Mouse (Mus musculus) hindbrain, embryonic 15.5 days (tissue): ENCODE results near the gene Mtmr4. TPM values are rescaled to one million over a fixed set of nuclear protein-coding genes. Genes with fewer than 3 reads are reported as not detected.

Experiments used
- ATAC-seq: fragments of 200-750 bp; cut with Nextera tagmentation; 2 replicates; pipeline ENCODE4 v1.8.0; 2017; ENCODE audit warnings: low read depth, moderate number of reproducible peaks, moderate TSS enrichment; ENCODE audit not compliant: low FRiP score
- H3K27ac ChIP-seq: fragments of 300-500 bp; sonication (generic); replicated peaks from 2 replicates; pipeline ENCODE4 v1.5.1; 2015; ENCODE audit warnings: mild to moderate bottlenecking, inconsistent platforms
- H3K27me3 ChIP-seq: fragments of 300-500 bp; sonication (generic); 2 replicates; pipeline ENCODE4 v1.6.1; 2015; ENCODE audit warnings: control low read depth, inconsistent platforms
- H3K36me3 ChIP-seq: fragments of 300-500 bp; sonication (generic); 2 replicates; pipeline ENCODE4 v1.6.1; 2015; ENCODE audit warnings: control low read depth, inconsistent platforms
- H3K4me1 ChIP-seq: fragments of 300-500 bp; sonication (generic); replicated peaks from 2 replicates; pipeline ENCODE4 v1.6.1; 2015; ENCODE audit warnings: control low read depth, inconsistent platforms
- H3K4me2 ChIP-seq: fragments of 300-500 bp; sonication (generic); 2 replicates; pipeline ENCODE4 v1.6.1; 2015; ENCODE audit warnings: moderate library complexity, mild to moderate bottlenecking, inconsistent platforms
- H3K4me3 ChIP-seq: fragments of 300-500 bp; sonication (generic); 2 replicates; pipeline ENCODE4 v1.5.1; 2015; ENCODE audit warnings: mild to moderate bottlenecking, inconsistent platforms
- H3K9ac ChIP-seq: fragments of 300-500 bp; sonication (generic); 2 replicates; pipeline ENCODE4 v1.6.1; 2015; ENCODE audit warnings: inconsistent platforms
- H3K9me3 ChIP-seq: fragments of 300-500 bp; sonication (generic); 2 replicates; pipeline ENCODE4 v1.6.1; 2016; ENCODE audit warnings: control low read depth, inconsistent platforms
- WGBS: fragments of 180-500 bp; shearing (Covaris S2); methylation state at CpG from one replicate; pipeline ENCODE4 v1.1.7; 2015; 5-methylcytosine and 5-hydroxymethylcytosine counted together
- polyA plus RNA-seq: library from polyadenylated mRNA; unstranded; fragments of >200 nt; fragmentation: Nextera tagmentation; extraction: Ambion mirVana; gene quantifications from 2 replicates; pipeline ENCODE4 v1.2.1, GENCODE M21; 2015

Gene Mtmr4
- 50.1 and 50.7 TPM in 2 replicates for polyA plus RNA-seq

GRCm38 (mm10) chr11:87591526-87592353 is at the start of gene Mtmr4:
Gene Mtmr4 (plus strand): TSS chr11:87592162.
- no peaks in the 10 kb centered on the region for H3K9me3 ChIP-seq
- H3K27ac ChIP-seq, result peak within 1 kb of the TSS; percentile 93
- H3K27me3 ChIP-seq, result no peaks in the 10 kb centered on the region
- H3K4me2 ChIP-seq, result peak within 1 kb of the TSS; percentile 90
- H3K36me3 ChIP-seq, result no peaks in the 10 kb centered on the region
- peaks cover 58% of the 10 kb centered on the region for H3K4me1 ChIP-seq
- whole genome bisulfite sequencing, result under 1% methylated on average over 60 of the region's 61 CpGs
- H3K4me3 ChIP-seq, result peak within 1 kb of the TSS; percentile 73
- ATAC-seq, result peak; percentile 98
- H3K9ac ChIP-seq, result peak within 1 kb of the TSS; percentile 87

- no peak overlapping the region for H3K4me2 ChIP-seq
- H3K4me1 ChIP-seq, result no peaks in the 10 kb centered on the region
- WGBS, result 41% methylated on average over 8 of the region's 8 CpGs
- H3K27ac ChIP-seq, result no peak overlapping the region
- no peaks in the 10 kb centered on the region for H3K36me3 ChIP-seq
- H3K27me3 ChIP-seq, result no peaks in the 10 kb centered on the region
- H3K9ac ChIP-seq, result no peak overlapping the region
- no peak for ATAC-seq
- H3K9me3 ChIP-seq, result no peaks in the 10 kb centered on the region
- H3K4me3 ChIP-seq, result no peak overlapping the region
These were observed 49.7 kb upstream of the Mtmr4 start for GRCm38 (mm10) chr11:87542285-87542684.

- Histone ChIP-seq H3K9me3 (no peaks in the 10 kb centered on the region), H3K4me3 (no peak overlapping the region), H3K27ac (no peak overlapping the region), H3K9ac (no peak overlapping the region), H3K4me2 (no peak overlapping the region), H3K36me3 (no peaks in the 10 kb centered on the region), H3K4me1 (no peaks in the 10 kb centered on the region), H3K27me3 (no peaks in the 10 kb centered on the region)
- ATAC-seq, result no peak
- 40% methylated on average over 3 of the region's 3 CpGs for WGBS
These were observed 49.1 kb upstream of the Mtmr4 start for GRCm38 (mm10) chr11:87542906-87543305.

GRCm38 (mm10) chr11:87553342-87553741 is 38.6 kb upstream of the Mtmr4 start:
- no peak overlapping the region for H3K4me3 ChIP-seq
- no peaks in the 10 kb centered on the region for H3K9me3 ChIP-seq
- H3K27me3 ChIP-seq, result no peaks in the 10 kb centered on the region
- H3K4me1 ChIP-seq, result no peaks in the 10 kb centered on the region
- no peak overlapping the region for H3K4me2 ChIP-seq
- no peak for ATAC-seq
- WGBS, result 75% methylated on average over 4 of the region's 4 CpGs
- no peaks in the 10 kb centered on the region for H3K36me3 ChIP-seq
- no peak overlapping the region for H3K27ac ChIP-seq
- no peak overlapping the region for H3K9ac ChIP-seq

- Histone ChIP-seq H3K36me3 (no peaks in the 10 kb centered on the region), H3K27me3 (no peaks in the 10 kb centered on the region), H3K4me3 (no peak overlapping the region), H3K4me2 (no peak overlapping the region), H3K9me3 (no peaks in the 10 kb centered on the region), H3K9ac (no peak overlapping the region), H3K4me1 (no peaks in the 10 kb centered on the region), H3K27ac (no peak overlapping the region)
- no peak for ATAC-seq
- WGBS, result 40% methylated on average over 5 of the region's 5 CpGs
These were observed 37.6 kb upstream of the Mtmr4 start for GRCm38 (mm10) chr11:87554386-87554785.

GRCm38 (mm10) chr11:87555106-87555703 is 36.8 kb upstream of the Mtmr4 start:
- no peak overlapping the region for H3K27ac ChIP-seq
- no peaks in the 10 kb centered on the region for H3K4me1 ChIP-seq
- no peak overlapping the region for H3K9ac ChIP-seq
- H3K4me2 ChIP-seq, result no peak overlapping the region
- 64% methylated on average over 2 of the region's 2 CpGs for WGBS
- no peaks in the 10 kb centered on the region for H3K27me3 ChIP-seq
- H3K36me3 ChIP-seq, result no peaks in the 10 kb centered on the region
- H3K4me3 ChIP-seq, result no peak overlapping the region
- no peak for ATAC-seq
- no peaks in the 10 kb centered on the region for H3K9me3 ChIP-seq

- H3K27ac ChIP-seq, result no peak overlapping the region
- H3K4me2 ChIP-seq, result no peak overlapping the region
- H3K27me3 ChIP-seq, result no peaks in the 10 kb centered on the region
- WGBS, result 80% methylated on average over 6 of the region's 6 CpGs
- no peaks in the 10 kb centered on the region for H3K9me3 ChIP-seq
- no peak for ATAC-seq
- no peaks in the 10 kb centered on the region for H3K4me1 ChIP-seq
- no peak overlapping the region for H3K4me3 ChIP-seq
- no peak overlapping the region for H3K9ac ChIP-seq
- H3K36me3 ChIP-seq, result no peaks in the 10 kb centered on the region
These were observed 30.8 kb upstream of the Mtmr4 start for GRCm38 (mm10) chr11:87561208-87561607.

- H3K4me3 ChIP-seq, result no peak within 1 kb of the TSS
- ATAC-seq, result no peak
These were observed 25.5 kb upstream of the Mtmr4 start, which contains the start of gene Gm11492 for GRCm38 (mm10) chr11:87566501-87566900. Gene Gm11492 (plus strand): TSS chr11:87566653.

GRCm38 (mm10) chr11:87568255-87568953 is 23.6 kb upstream of the Mtmr4 start, which contains the start of gene Sept4:
Gene Sept4 (plus strand): TSS chr11:87568903.
- H3K27me3 ChIP-seq, result no peaks in the 10 kb centered on the region
- WGBS, result 84% methylated on average over 7 of the region's 7 CpGs
- no peaks in the 10 kb centered on the region for H3K4me1 ChIP-seq
- no peak within 1 kb of the TSS for H3K27ac ChIP-seq
- ATAC-seq, result no peak
- H3K36me3 ChIP-seq, result no peaks in the 10 kb centered on the region
- no peak within 1 kb of the TSS for H3K4me2 ChIP-seq
- H3K9me3 ChIP-seq, result no peaks in the 10 kb centered on the region
- no peak within 1 kb of the TSS for H3K4me3 ChIP-seq
- no peak within 1 kb of the TSS for H3K9ac ChIP-seq

More at GRCm38 (mm10) chr11:87566501-87566900, 25.5 kb upstream of the Mtmr4 start, which contains the start of gene Gm11492:
- Histone ChIP-seq H3K27ac (no peak within 1 kb of the TSS), H3K9me3 (no peaks in the 10 kb centered on the region), H3K36me3 (no peaks in the 10 kb centered on the region), H3K27me3 (no peaks in the 10 kb centered on the region), H3K4me2 (no peak within 1 kb of the TSS), H3K9ac (no peak within 1 kb of the TSS), H3K4me1 (no peaks in the 10 kb centered on the region)
- WGBS, result 84% methylated on average over 3 of the region's 3 CpGs

GRCm38 (mm10) chr11:87570743-87571142 is 21.2 kb upstream of the Mtmr4 start:
- no peak overlapping the region for H3K4me3 ChIP-seq
- no peak overlapping the region for H3K4me2 ChIP-seq
- no peaks in the 10 kb centered on the region for H3K4me1 ChIP-seq
- H3K36me3 ChIP-seq, result no peaks in the 10 kb centered on the region
- no peak overlapping the region for H3K9ac ChIP-seq
- WGBS, result 64% methylated on average over 5 of the region's 5 CpGs
- H3K27ac ChIP-seq, result no peak overlapping the region
- H3K9me3 ChIP-seq, result no peaks in the 10 kb centered on the region
- ATAC-seq, result no peak
- H3K27me3 ChIP-seq, result no peaks in the 10 kb centered on the region

GRCm38 (mm10) chr11:87571361-87571950 is 20.5 kb upstream of the Mtmr4 start:
- ATAC-seq, result no peak
- 91% methylated on average over 1 of the region's 1 CpGs for WGBS
- no peaks in the 10 kb centered on the region for H3K9me3 ChIP-seq
- H3K4me3 ChIP-seq, result no peak overlapping the region
- no peaks in the 10 kb centered on the region for H3K4me1 ChIP-seq
- no peak overlapping the region for H3K27ac ChIP-seq
- no peak overlapping the region for H3K9ac ChIP-seq
- H3K27me3 ChIP-seq, result no peaks in the 10 kb centered on the region
- no peaks in the 10 kb centered on the region for H3K36me3 ChIP-seq
- no peak overlapping the region for H3K4me2 ChIP-seq
